Mouse (Mus musculus) R1 (cell line): ENCODE data around the gene Prom1.
A peak's percentile ranks its signal among the peaks of the same experiment; 100 is the strongest.

Experiments
- DNase-seq: peaks from one replicate; pipeline ENCODE4 v3.0.0-alpha.2; 2018; ENCODE audit warnings: low read depth, low spot score

Gene Prom1

DNA sequence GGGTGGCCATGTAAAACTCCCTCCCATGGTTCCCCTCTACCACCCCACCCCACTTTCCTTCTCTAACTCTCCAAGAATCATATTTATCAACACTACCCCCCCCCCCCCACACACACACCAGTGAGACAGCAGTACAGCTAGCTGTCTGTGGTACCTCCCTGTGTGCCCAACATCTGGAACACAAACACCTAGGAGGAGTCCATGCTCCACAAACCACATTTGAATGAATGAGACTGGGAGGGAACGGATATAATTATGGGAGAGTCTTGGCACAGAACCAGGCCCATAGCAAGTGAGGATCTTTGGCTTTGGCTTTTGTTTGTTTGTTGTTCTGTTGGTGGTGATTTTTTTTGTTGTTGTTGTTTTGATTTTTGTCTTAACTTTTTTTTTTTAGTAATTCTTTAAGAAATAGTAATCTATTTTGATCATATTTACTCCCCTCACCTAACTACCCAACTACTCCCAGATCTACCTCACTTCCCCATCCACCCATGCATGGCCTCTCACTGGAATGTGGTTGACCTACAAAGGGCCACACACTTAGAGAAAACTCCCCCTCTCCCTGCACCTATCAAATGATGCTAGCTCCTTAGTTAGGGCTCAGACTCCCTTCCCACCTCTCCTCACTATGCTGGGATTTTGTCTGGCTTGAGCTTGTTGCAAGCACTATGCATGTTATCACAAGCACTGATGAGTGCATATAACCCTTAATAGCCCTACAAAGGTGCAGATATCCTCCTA, 124.8 kb downstream of the Prom1 start:
- DNase-seq = no peak

DNA sequence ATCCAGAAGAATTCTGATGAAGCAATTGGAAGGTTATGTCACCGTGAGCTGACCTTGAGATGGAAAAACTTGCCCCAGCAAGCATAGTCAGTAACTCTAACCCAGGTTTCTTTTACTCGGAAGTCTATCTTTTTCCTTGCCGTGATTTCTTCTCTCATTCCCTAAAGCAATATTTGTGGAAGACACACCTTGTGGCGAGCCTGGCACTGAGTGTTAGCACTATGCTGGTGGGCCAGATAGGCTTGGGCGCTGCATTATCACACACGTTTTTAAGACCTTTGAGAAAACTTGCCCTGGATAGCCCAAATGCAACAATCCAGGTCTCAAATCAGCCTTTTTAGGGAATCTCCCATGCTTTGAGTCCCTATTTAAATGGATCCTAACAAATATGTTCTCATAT, 127.7 kb downstream of the Prom1 start:
- DNase-seq = no peak

DNA sequence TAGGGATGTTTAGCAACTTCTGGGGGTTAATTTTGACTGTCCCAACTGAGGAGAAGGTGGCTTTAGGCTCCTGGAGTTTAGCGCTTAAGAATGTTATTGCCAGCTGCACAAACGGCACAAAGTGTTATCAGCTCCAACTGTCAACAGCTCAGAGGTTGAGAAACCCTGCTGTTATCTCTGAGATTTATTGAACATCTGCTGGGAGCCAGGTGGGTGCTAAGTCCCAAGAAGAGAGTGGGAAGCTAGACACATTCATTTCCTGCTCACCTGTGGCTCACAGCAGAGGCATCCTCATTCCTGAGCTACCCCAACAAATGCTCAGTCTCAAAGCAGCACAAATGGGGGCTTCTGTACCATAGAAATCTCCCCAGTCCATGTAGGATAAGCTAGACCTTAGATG, 130.7 kb downstream of the Prom1 start:
- DNase-seq = no peak

DNA sequence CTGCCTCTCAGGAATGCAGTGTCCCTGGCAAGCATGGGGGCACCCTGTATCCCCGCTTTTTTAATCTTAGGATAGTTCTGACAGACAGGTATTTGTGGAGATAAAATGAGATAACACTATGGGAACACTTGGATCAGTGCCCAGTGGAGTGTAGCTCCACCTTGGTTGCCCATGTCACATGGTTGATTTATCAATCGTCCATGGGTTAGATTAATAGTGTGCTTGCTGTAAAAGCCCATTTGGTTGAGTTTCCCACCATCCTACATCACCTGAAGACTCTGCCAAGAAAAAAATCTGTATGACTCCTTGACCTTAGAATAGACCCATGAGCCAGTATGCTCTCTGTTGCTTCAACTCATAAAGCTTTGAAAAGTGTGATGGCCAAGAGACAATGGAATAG, 131.3 kb downstream of the Prom1 start:
- DNase-seq = no peak

DNA sequence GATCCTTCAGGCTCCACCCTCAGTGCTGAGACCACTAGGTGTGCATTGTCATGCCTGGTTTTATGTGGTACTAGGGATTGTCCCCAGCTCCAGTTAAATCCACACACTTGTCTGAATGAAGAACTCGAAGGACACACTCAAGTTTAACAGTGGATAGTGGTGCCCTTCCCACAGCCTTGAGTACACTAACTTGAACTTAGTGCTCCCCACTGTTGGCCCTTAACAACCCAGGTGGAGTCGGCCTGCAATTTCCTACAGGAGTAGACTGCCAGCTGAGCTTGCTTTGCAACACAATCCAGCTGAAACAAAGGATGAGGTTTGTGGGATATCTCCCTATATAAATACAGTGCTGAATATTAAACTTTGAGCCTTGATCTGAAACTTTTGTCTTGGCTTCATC, 133.2 kb downstream of the Prom1 start:
- DNase-seq = peak; percentile 93

DNA sequence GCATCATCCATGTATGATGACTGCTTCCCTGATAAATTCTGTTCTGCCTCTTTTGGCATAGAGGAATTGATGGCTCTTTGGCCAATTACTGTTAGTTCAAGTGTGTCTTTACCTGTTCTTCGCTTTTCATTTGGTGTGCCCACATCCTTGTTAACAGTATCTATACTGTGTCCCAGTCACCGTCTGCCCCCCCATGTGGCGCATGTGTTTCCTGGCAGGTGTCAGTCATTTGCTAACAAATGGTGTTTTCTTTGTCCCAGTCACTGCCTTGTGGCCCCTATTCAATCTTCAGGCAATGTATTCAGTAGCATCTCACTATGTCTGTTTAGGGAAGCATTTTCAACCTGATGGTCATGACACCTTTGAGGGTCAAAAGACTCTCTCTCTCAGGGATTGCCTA, 140.8 kb downstream of the Prom1 start:
- no peak for DNase-seq

DNA sequence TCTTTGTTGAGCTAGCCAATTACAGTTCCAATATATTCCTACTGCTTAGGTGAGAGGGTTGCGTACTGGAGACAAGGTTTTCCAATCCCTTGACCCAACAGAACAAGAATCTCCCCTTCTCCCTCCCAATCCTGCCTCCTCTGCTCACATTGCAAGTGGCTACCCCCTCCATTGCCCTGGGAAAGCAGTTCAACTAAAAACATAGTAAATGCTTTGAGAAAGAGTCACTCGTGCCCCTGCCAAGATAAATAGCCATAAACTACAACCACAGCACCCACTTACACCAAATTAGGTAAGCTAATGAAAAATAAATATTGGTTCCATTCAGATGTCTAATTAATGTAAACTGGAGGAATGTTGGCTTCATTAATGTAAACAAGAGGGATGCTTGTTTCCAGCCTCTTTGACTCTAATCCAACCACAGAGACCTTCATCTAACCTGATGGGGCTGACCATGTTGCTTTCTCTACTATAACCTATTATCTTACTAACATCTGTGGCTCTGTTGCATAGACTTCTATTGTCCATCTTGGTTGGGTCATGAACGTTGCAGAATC, 141.9 kb downstream of the Prom1 start:
- no peak for DNase-seq

DNA sequence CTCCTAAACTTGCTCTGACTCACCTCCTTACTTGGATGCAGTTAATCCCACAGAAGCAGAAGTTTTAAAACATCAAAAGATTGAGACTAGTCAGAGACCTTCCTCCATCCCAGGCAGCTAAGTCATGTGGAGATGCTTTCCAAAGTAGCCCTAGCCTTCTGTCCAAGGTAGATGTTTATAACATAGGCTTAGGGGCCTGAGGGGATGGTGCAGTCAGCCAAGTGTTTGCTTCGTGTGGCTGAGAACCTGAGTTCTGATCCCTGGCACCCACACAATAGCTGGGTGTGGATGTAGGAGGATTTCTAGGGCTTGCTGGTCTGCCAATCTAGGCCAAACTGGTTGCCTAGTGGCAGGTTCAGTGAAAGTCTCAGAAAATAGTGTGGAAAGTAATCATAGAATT, 148.6 kb downstream of the Prom1 start:
- DNase-seq = no peak

DNA sequence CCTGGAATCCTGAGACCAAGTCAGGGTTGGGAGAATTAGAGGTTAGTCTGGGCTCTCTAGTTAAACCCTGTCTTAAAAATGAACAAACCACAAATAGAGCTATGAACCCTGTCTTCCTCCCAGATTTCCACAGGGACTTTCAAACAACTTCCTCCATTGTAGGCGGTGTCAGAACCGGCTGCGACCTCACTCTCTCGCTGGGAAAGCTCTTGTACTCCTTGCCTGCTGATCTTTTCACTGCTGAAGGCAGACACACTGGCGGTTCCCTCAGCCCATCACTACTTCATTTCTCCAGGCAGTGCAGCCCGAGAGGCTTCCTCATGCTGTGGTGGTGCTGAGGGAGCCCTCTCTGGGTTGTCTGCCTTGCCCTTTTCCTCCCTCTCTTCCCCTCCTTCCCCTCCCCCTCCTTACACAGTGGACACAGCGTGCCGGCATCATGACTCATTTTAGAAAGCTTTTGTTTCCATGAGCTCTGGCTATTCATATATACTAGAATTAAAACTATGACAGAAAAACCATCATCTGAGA, 153.0 kb downstream of the Prom1 start:
- peak; percentile 72 for DNase-seq

DNA sequence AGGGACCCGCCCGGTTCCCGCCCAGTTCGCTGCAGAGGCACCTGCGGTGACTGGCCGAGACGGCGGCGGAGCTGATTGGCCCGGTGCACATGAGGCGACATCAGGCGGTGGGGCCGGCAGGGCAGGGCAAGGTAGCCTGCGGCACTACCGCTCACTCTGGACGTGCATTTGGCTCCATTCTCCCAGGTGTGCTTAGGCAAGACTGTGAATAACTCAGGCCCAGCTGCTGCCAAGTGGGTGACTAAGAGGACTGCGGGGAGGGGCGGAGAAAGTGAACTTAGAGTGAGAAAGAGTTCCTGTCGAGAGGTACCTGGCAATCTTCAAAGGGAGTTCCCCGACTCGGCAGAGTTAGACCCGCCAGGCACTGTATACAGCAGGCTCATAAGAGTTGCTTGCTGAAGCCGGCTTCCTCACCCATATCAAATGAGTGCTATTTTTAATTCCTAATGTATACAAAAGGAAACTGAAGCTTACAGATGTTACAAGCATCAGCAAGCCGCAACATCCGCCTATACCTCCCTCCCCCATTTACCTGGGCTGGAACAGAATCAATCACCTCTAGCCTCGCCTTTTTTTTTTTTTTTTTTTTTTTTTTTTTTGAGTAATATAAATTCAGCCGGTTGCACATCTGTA, 153.6 kb downstream of the Prom1 start:
- DNase-seq = peak; percentile 94

DNA sequence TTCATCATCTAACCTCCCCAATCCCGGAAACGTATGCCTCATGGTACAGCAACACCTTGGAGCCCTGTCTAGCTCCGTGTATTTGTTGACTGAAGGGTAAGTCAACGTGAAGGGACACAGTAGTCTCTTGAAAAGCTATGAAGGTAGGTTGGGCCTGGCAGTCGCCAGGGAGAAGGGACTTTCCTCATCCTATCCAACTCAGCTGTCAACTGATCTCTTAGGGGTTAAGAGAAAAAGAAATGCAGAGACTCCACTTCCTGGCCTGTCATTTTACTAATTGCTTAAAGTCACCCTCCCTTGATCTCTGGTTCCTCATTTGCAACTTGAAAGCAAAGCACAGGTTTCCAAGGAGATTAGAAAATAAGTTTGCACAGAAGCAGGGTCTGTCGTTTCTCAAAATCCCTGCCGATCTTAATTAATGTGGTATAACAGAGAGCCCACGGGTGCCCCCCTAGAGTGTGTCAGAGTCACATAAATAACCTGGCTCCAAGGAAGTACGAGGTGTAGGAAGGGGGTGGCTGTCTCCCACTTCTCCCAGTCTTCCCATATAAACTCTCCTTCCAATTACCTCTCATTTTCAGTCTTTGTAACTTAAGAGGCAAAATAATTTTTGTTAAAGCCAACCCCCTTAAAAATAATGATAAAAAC, 154.4 kb downstream of the Prom1 start:
- peak; percentile 31 for DNase-seq
